Mouse (Mus musculus): Measurements from ENCODE around the gene Tent5c.

DNA sequence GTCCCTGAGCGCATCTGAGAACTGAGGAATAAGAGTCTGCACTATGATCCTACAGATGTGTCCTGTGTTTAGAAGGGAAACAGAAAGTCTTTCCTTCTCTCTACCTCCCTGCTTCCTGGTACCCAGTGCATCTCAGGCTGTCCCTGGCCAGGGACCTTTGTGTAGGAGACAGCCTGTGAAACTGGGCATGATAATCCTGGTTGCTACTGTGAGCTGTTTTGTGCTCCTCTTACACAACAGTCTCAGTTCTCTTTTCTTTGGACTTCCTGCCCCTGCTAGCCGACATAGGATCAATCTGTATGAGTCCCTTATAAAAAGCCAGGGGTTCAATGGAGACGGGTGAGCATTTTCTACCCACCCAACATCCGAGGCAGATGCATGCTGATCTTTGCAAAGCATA lies 57.4 kb downstream of the Tent5c start:
- no peak for TF ChIP-seq POLR2A (IDR thresholded peaks at IDR 0.05; ENCODE audit: control insufficient read depth, low read depth, low read length)
- TF ChIP-seq CTCF (IDR thresholded peaks at IDR 0.05; ENCODE audit: control insufficient read depth, insufficient read depth, insufficient replicate concordance, low read depth, low read length): no peak
